Mouse (Mus musculus) adrenal gland, adult 18-20 months (tissue): ENCODE data around the gene Olfr319. TPM values are rescaled to one million over a fixed set of nuclear protein-coding genes. Genes with fewer than 3 reads are reported as not detected.
"Not testable (repeated sequence)": the region's sequence is repeated elsewhere in the genome, so short reads cannot be mapped to it uniquely, and the experiment has no call there.

Experiments
- DNase-seq, 2 experiments: peaks; one replicate each; pipeline ENCODE4 v3.0.0; 2021 to 2022; ENCODE audit warnings: low spot score in 2 of 2
- long read RNA-seq, 2 experiments: library from polyadenylated mRNA; stranded (forward); transcript quantifications; one replicate each; pipeline ENCODE4 v2.0.0; 2021
- total RNA-seq, 2 experiments: library from RNA; stranded (reverse); gene quantifications; 1 replicate in 1 of 2; 2 replicates in 1 of 2; pipeline ENCODE4 v1.2.3; 2021

Olfr319 gene
- not detected for total RNA-seq
- long read RNA-seq, experiment 1, result 0 reads
- long read RNA-seq, experiment 2, result 0 reads

- no peak for DNase-seq
These were observed at the start of gene Olfr319 for GRCm38 (mm10) chr11:58698862-58699261. Gene Olfr319, plus strand, starts transcription at chr11:58699162.

GRCm38 (mm10) chr11:58655151-58655550, 43.8 kb upstream of the Olfr319 start:
- no peak for DNase-seq

- DNase-seq, result no peak
These were observed 40.4 kb upstream of the Olfr319 start, which contains the start of gene Olfr322 for GRCm38 (mm10) chr11:58658596-58658995. Gene Olfr322, plus strand, starts transcription at chr11:58658782.

- no peak for DNase-seq
These were observed 29.7 kb upstream of the Olfr319 start for GRCm38 (mm10) chr11:58669252-58669651.

- DNase-seq, result no peak
These were observed 27.1 kb upstream of the Olfr319 start for GRCm38 (mm10) chr11:58671825-58672224.

- DNase-seq, result no peak
These were observed 18.2 kb upstream of the Olfr319 start, which contains the start of gene Olfr320 for GRCm38 (mm10) chr11:58680799-58681198. Gene Olfr320, plus strand, starts transcription at chr11:58681099.

GRCm38 (mm10) chr11:58709086-58709485, 10.1 kb downstream of the Olfr319 start:
- no peak for DNase-seq

- not testable (repeated sequence) for DNase-seq
These were observed 18.8 kb downstream of the Olfr319 start for GRCm38 (mm10) chr11:58717723-58718122.

- DNase-seq, result no peak
These were observed 20.7 kb downstream of the Olfr319 start for GRCm38 (mm10) chr11:58719701-58720100.

- DNase-seq, result no peak
These were observed 25.0 kb downstream of the Olfr319 start, which contains the start of gene Olfr318 for GRCm38 (mm10) chr11:58723914-58724313. Gene Olfr318, minus strand, starts transcription at chr11:58724014.

- DNase-seq, result not testable (repeated sequence)
These were observed 29.1 kb downstream of the Olfr319 start for GRCm38 (mm10) chr11:58727896-58728650.

GRCm38 (mm10) chr11:58733372-58733771, 34.4 kb downstream of the Olfr319 start:
- DNase-seq, result no peak

GRCm38 (mm10) chr11:58738792-58739262, 39.9 kb downstream of the Olfr319 start, which contains the start of gene Olfr317:
Gene Olfr317, minus strand, starts transcription at chr11:58739212.
- DNase-seq, result no peak

- DNase-seq, result not testable (repeated sequence)
These were observed 52.1 kb downstream of the Olfr319 start for GRCm38 (mm10) chr11:58751096-58751495.

GRCm38 (mm10) chr11:58752434-58752833, 53.5 kb downstream of the Olfr319 start, which contains the start of gene Olfr316:
Gene Olfr316, plus strand, starts transcription at chr11:58752734.
- DNase-seq, result no peak

Other genes starting within 250 kb of the Olfr319 start
- not detected for gene Lypd9, start 246.2 kb upstream of the Olfr319 start, total RNA-seq
- gene Olfr30, start 236.9 kb upstream of the Olfr319 start, total RNA-seq, result not detected
- gene Olfr332, start 206.6 kb upstream of the Olfr319 start, total RNA-seq, result not detected
- not detected for gene Olfr331, start 196.6 kb upstream of the Olfr319 start, total RNA-seq
- gene Olfr330, start 164.3 kb upstream of the Olfr319 start, total RNA-seq, result under 1 TPM in 1 of 2 experiments, not detected in 1; 0.50 TPM
- under 1 TPM in 1 of 2 experiments, not detected in 1; 0.63 TPM for gene Olfr329-ps, start 152.7 kb upstream of the Olfr319 start, total RNA-seq
- under 1 TPM in 1 of 2 experiments, not detected in 1; 0.13 TPM for gene Olfr328, start 143.5 kb upstream of the Olfr319 start, total RNA-seq
- not detected for gene Olfr224, start 128.6 kb upstream of the Olfr319 start, total RNA-seq
- gene Olfr325, start 121.4 kb upstream of the Olfr319 start, total RNA-seq, result not detected
- gene Olfr324, start 104.0 kb upstream of the Olfr319 start, total RNA-seq, result not detected
- not detected for gene 2210407C18Rik, start 83.1 kb upstream of the Olfr319 start, total RNA-seq
- not detected for gene Olfr323, start 68.7 kb upstream of the Olfr319 start, total RNA-seq
- not detected for gene Trim58, start 58.7 kb upstream of the Olfr319 start, total RNA-seq
- not detected for gene Olfr322, start 40.4 kb upstream of the Olfr319 start, total RNA-seq
- not detected for gene Olfr320, start 18.1 kb upstream of the Olfr319 start, total RNA-seq
- not detected for gene Olfr318, start 24.9 kb downstream of the Olfr319 start, total RNA-seq
- gene Olfr317, start 40.0 kb downstream of the Olfr319 start, total RNA-seq, result not detected
- not detected for gene Olfr316, start 53.6 kb downstream of the Olfr319 start, total RNA-seq
- gene Olfr315, start 74.0 kb downstream of the Olfr319 start, total RNA-seq, result not detected
- gene Olfr314, start 83.8 kb downstream of the Olfr319 start, total RNA-seq, result not detected
- gene Fam183b, start 102.8 kb downstream of the Olfr319 start, total RNA-seq, result 1 to 10 TPM; 2.6 to 3.1 TPM
- gene Olfr313, start 115.8 kb downstream of the Olfr319 start, total RNA-seq, result not detected
- gene Olfr312, start 130.1 kb downstream of the Olfr319 start, total RNA-seq, result not detected
- gene Olfr311, start 140.1 kb downstream of the Olfr319 start, total RNA-seq, result not detected
- gene Gm12258, start 148.0 kb downstream of the Olfr319 start, total RNA-seq, result 1 to 10 TPM; 4.1 to 5.7 TPM
- 1 to 10 TPM; 4.0 to 5.9 TPM for gene 2810021J22Rik, start 168.1 kb downstream of the Olfr319 start, total RNA-seq
- 1 to 10 TPM; 3.3 to 4.1 TPM for gene Zfp39, start 205.1 kb downstream of the Olfr319 start, total RNA-seq
- gene Btnl10, start 218.7 kb downstream of the Olfr319 start, total RNA-seq, result not detected
- 100 to 1,000 TPM; 171 to 177 TPM for gene Rnf187, start 239.8 kb downstream of the Olfr319 start, total RNA-seq
- gene Hist3h2ba, start 249.8 kb downstream of the Olfr319 start, total RNA-seq, result 1 to 10 TPM; 5.8 to 6.0 TPM